ENCODE assay signal across 24 mouse cellular contexts in genomic region chr1:71070771-71071170, GRCm38 (mm10). TPM values are rescaled to one million over a fixed set of nuclear protein-coding genes. Genes with fewer than 3 reads are reported as not detected.
DNase-seq lines count a peak whose midpoint lies in the region; ATAC-seq and TF ChIP-seq lines count a peak whose summit lies in the region.
"Had no signal": no experiment of that assay in that cellular context is flagged by ENCODE, and none has a peak within 500 bp of the region (broad histone marks: within the 10 kb centered on the region; RNA-seq: fewer than 3 reads in every experiment).

No protein-coding gene starts in this region.

- no peaks in the 10 kb centered on the region for H3K27me3 ChIP-seq in intestine, embryonic 16.5 days (replicated peaks; ENCODE audit: control insufficient read depth, insufficient read depth, low read length)
- H3K27me3 ChIP-seq in intestine, embryonic 15.5 days (replicated peaks): no peaks in the 10 kb centered on the region
- no peaks in the 10 kb centered on the region for H3K27me3 ChIP-seq in liver, embryonic 14.5 days (ENCODE audit: control insufficient read depth, insufficient read depth, low read length)
- H3K27me3 ChIP-seq in splenic B cell, adult 2 months (ENCODE audit: control insufficient read depth, insufficient read depth, low read length, poor library complexity, severe bottlenecking): no peaks in the 10 kb centered on the region
- no peaks in the 10 kb centered on the region for H3K27me3 ChIP-seq in forebrain, embryonic 10.5 days (ENCODE audit: poor library complexity, severe bottlenecking)
- H3K27me3 ChIP-seq: forebrain, embryonic 13.5 days had no signal

- no peak overlapping the region for H3K4me2 ChIP-seq in intestine, embryonic 16.5 days (ENCODE audit: low read depth, low read length)
- H3K4me2 ChIP-seq in intestine, embryonic 15.5 days (replicated peaks): no peak overlapping the region
- H3K4me2 ChIP-seq in liver, embryonic 14.5 days (ENCODE audit: low read depth): no peak overlapping the region
- H3K4me2 ChIP-seq: forebrain, embryonic 13.5 days had no signal

- H3K9me3 ChIP-seq in intestine, embryonic 16.5 days (ENCODE audit: control insufficient read depth, low read length): no peaks in the 10 kb centered on the region
- H3K9me3 ChIP-seq in intestine, embryonic 15.5 days: no peaks in the 10 kb centered on the region
- H3K9me3 ChIP-seq in liver, embryonic 14.5 days (ENCODE audit: control insufficient read depth, low read length): no peaks in the 10 kb centered on the region
- no peaks in the 10 kb centered on the region for H3K9me3 ChIP-seq in forebrain, embryonic 10.5 days
- H3K9me3 ChIP-seq: embryonic facial prominence, embryonic 10.5 days; forebrain, embryonic 13.5 days; hindbrain, embryonic 10.5 days; limb, embryonic 10.5 days had no signal

- TF ChIP-seq EP300 in liver, embryonic 14.5 days (IDR thresholded peaks at IDR 0.05; ENCODE audit: low read depth): peak; percentile 65

- peak; percentile 37 for DNase-seq in c-Kit-positive CD71-positive TER-119-positive erythroid progenitor cells, embryonic 14.5 days (ENCODE audit: low spot score)
- peak; percentile 24 to 30 (median 30) for DNase-seq in liver, embryonic 14.5 days (ENCODE audit: low read depth in 3 of 3, low spot score in 3 of 3)
- DNase-seq in splenic B cell, adult 2 months (ENCODE audit: low read depth, low spot score): peak; percentile 13
- DNase-seq in forebrain, embryonic 10.5 days (ENCODE audit: extremely low spot score, low spot score): no peak
- DNase-seq in right cerebral cortex, postnatal 4 days: no peak
- no peak for DNase-seq in adrenal gland, adult (ENCODE audit: inconsistent age in 2 of 2, low spot score in 1 of 2)
- DNase-seq: adrenal gland, postnatal 25 days; cerebellum, adult 11-12 months; cerebellum, postnatal 36 days; gastrocnemius, postnatal 14 days; kidney, adult 9 months; kidney, postnatal 4 days; layer of hippocampus, adult 9-11 months; lung, adult 2 months; retina, postnatal 1 day; thymus, postnatal 25 days had no signal

- H3K36me3 ChIP-seq in intestine, embryonic 16.5 days (ENCODE audit: control insufficient read depth, insufficient read depth, low read length): no peaks in the 10 kb centered on the region
- no peaks in the 10 kb centered on the region for H3K36me3 ChIP-seq in intestine, embryonic 15.5 days
- H3K36me3 ChIP-seq in liver, embryonic 14.5 days (replicated peaks; ENCODE audit: control insufficient read depth, insufficient read depth, low read depth): peaks cover 26% of the 10 kb centered on the region
- H3K36me3 ChIP-seq in splenic B cell, adult 2 months (ENCODE audit: control insufficient read depth, insufficient read depth, low read length, poor library complexity, severe bottlenecking): no peaks in the 10 kb centered on the region; the same call in 1 of the 2 replicates
- peaks cover 59% of the 10 kb centered on the region for H3K36me3 ChIP-seq in forebrain, embryonic 10.5 days (replicated peaks)

- TF ChIP-seq CTCF in liver, embryonic 14.5 days (IDR thresholded peaks at IDR 0.05; ENCODE audit: low read depth): peak; percentile 25; the same call in 1 of the 2 replicates

- H3K27ac ChIP-seq in intestine, embryonic 16.5 days (ENCODE audit: low read length): no peak overlapping the region
- no peak overlapping the region for H3K27ac ChIP-seq in intestine, embryonic 15.5 days
- H3K27ac ChIP-seq in liver, embryonic 14.5 days: no peak overlapping the region
- no peak overlapping the region for H3K27ac ChIP-seq in forebrain, embryonic 10.5 days
- H3K27ac ChIP-seq: embryonic facial prominence, embryonic 10.5 days; forebrain, embryonic 13.5 days; hindbrain, embryonic 10.5 days; hindbrain, postnatal 0 days; left cerebral cortex, adult 2 months; limb, embryonic 10.5 days had no signal

- no peak overlapping the region for H3K4me3 ChIP-seq in intestine, embryonic 16.5 days (ENCODE audit: low read length)
- H3K4me3 ChIP-seq in intestine, embryonic 15.5 days (replicated peaks): no peak overlapping the region
- H3K4me3 ChIP-seq in liver, embryonic 14.5 days (ENCODE audit: insufficient read depth in 1 of 2, low read depth in 2 of 2, low read length in 2 of 2): no peak overlapping the region
- H3K4me3 ChIP-seq in forebrain, embryonic 10.5 days: no peak overlapping the region
- H3K4me3 ChIP-seq: embryonic facial prominence, embryonic 10.5 days; forebrain, embryonic 13.5 days; hindbrain, embryonic 10.5 days; left cerebral cortex, adult 2 months; limb, embryonic 10.5 days had no signal

- H3K9ac ChIP-seq in intestine, embryonic 16.5 days (ENCODE audit: low read depth, low read length): no peak overlapping the region
- H3K9ac ChIP-seq in intestine, embryonic 15.5 days: no peak overlapping the region
- no peak overlapping the region for H3K9ac ChIP-seq in liver, embryonic 14.5 days (replicated peaks)
- H3K9ac ChIP-seq: forebrain, embryonic 13.5 days had no signal

- ATAC-seq in intestine, embryonic 16.5 days: peak; percentile 21; the same call in 1 of the 2 replicates
- ATAC-seq in intestine, embryonic 15.5 days: no peak
- ATAC-seq in liver, embryonic 14.5 days (ENCODE audit: insufficient read depth): peak; percentile 84
- ATAC-seq: forebrain, embryonic 13.5 days; hindbrain, postnatal 0 days had no signal

- no peaks in the 10 kb centered on the region for H3K4me1 ChIP-seq in intestine, embryonic 16.5 days (ENCODE audit: control insufficient read depth, insufficient read depth, low read length)
- H3K4me1 ChIP-seq in intestine, embryonic 15.5 days (replicated peaks): no peaks in the 10 kb centered on the region
- peaks cover 8 to 16% of the 10 kb centered on the region in 2 experiments for H3K4me1 ChIP-seq in liver, embryonic 14.5 days (replicated peaks; ENCODE audit: control insufficient read depth in 2 of 2, insufficient read depth in 2 of 2, low read length in 1 of 2)
- no peaks in the 10 kb centered on the region for H3K4me1 ChIP-seq in forebrain, embryonic 10.5 days
- H3K4me1 ChIP-seq: embryonic facial prominence, embryonic 10.5 days; forebrain, embryonic 13.5 days; hindbrain, embryonic 10.5 days; limb, embryonic 10.5 days had no signal

RNA-seq across cellular contexts. Expression of gene Bard1, which starts 32.2 kb away (rescaled TPM):
- polyA plus RNA-seq in intestine, embryonic 16.5 days (2015; fragmentation: Nextera tagmentation; extraction: Ambion mirVana): 1.1 and 1.5 TPM in 2 replicates
- 1.5 and 1.8 TPM in 2 replicates for polyA plus RNA-seq in intestine, embryonic 15.5 days (2015; fragmentation: Nextera tagmentation; extraction: Ambion mirVana)
- 6.0 and 7.1 TPM in 2 replicates for polyA plus RNA-seq in liver, embryonic 14.5 days (2012; rRNA removed)
- polyA plus RNA-seq in liver, embryonic 14.5 days (2014; fragmentation: Nextera tagmentation; extraction: Ambion mirVana): 2.5 and 2.6 TPM in 2 replicates
- 3.2 and 3.3 TPM in 2 replicates for polyA plus RNA-seq in forebrain, embryonic 10.5 days (2016; fragmentation: Nextera tagmentation; extraction: Ambion mirVana)

Comparison
In these comparisons a context has a peak if more than half of its experiments do, and no peak if none do; other contexts are left out.
1. DNase-seq: peak in c-Kit-positive CD71-positive TER-119-positive erythroid progenitor cells, embryonic 14.5 days (single experiment), liver, embryonic 14.5 days (3 of 3) and splenic B cell, adult 2 months (single experiment); none in forebrain, embryonic 10.5 days (single experiment), right cerebral cortex, postnatal 4 days (single experiment) and adrenal gland, adult (0 of 2).